Mouse (Mus musculus) frontal cortex, postnatal 10 days (tissue): Measurements from ENCODE around the gene B4galnt1.
"Not testable (repeated sequence)": the region's sequence is repeated elsewhere in the genome, so short reads cannot be mapped to it uniquely, and the experiment has no call there.

Experiments used
- DNase-seq, 2 experiments: peaks; one replicate each; pipeline ENCODE4 v3.0.0; 2022; ENCODE audit warnings: low spot score in 2 of 2, mixed read lengths in 1 of 2

Gene B4galnt1

GRCm38 (mm10) chr10:127141500-127141899 is 23.5 kb upstream of the B4galnt1 start:
- DNase-seq = no peak

- DNase-seq = no peak
Observed at GRCm38 (mm10) chr10:127143228-127143627, 21.8 kb upstream of the B4galnt1 start.

- no peak for DNase-seq
Observed at GRCm38 (mm10) chr10:127144536-127144935, 20.5 kb upstream of the B4galnt1 start.

GRCm38 (mm10) chr10:127145303-127145702 is 19.7 kb upstream of the B4galnt1 start:
- DNase-seq = no peak

GRCm38 (mm10) chr10:127147135-127147534 is 17.9 kb upstream of the B4galnt1 start:
- no peak for DNase-seq

GRCm38 (mm10) chr10:127150471-127150872 is 14.6 kb upstream of the B4galnt1 start:
- no peak for DNase-seq

GRCm38 (mm10) chr10:127151233-127151632 is 13.8 kb upstream of the B4galnt1 start:
- DNase-seq = not testable (repeated sequence)

- not testable (repeated sequence) for DNase-seq
Observed at GRCm38 (mm10) chr10:127152556-127152955, 12.5 kb upstream of the B4galnt1 start.

- DNase-seq = no peak
Observed at GRCm38 (mm10) chr10:127153323-127153722, 11.7 kb upstream of the B4galnt1 start.

- DNase-seq = no peak
Observed at GRCm38 (mm10) chr10:127154241-127154640, 10.8 kb upstream of the B4galnt1 start.

- no peak for DNase-seq
Observed at GRCm38 (mm10) chr10:127154652-127155051, 10.4 kb upstream of the B4galnt1 start.

GRCm38 (mm10) chr10:127156089-127156488 is 8.9 kb upstream of the B4galnt1 start:
- no peak for DNase-seq

- no peak for DNase-seq
Observed at GRCm38 (mm10) chr10:127156511-127156910, 8.5 kb upstream of the B4galnt1 start.

- DNase-seq = no peak
Observed at GRCm38 (mm10) chr10:127158471-127158870, 6.6 kb upstream of the B4galnt1 start.

GRCm38 (mm10) chr10:127160081-127160480 is 4.9 kb upstream of the B4galnt1 start:
- DNase-seq = no peak

GRCm38 (mm10) chr10:127160728-127161127 is 4.3 kb upstream of the B4galnt1 start:
- DNase-seq = no peak

- DNase-seq = not testable (repeated sequence)
Observed at GRCm38 (mm10) chr10:127162771-127163261, 2.2 kb upstream of the B4galnt1 start.

- DNase-seq = no peak
Observed at GRCm38 (mm10) chr10:127164190-127164589, 835 bp upstream of the B4galnt1 start.

- no peak for DNase-seq
Observed at GRCm38 (mm10) chr10:127165354-127165653, 279 bp downstream of the B4galnt1 start.

GRCm38 (mm10) chr10:127165654-127166403 is 804 bp downstream of the B4galnt1 start:
- peak in 1 of 2 experiments; percentile 45 for DNase-seq

- no peak for DNase-seq
Observed at GRCm38 (mm10) chr10:127166404-127166715, 1.3 kb downstream of the B4galnt1 start.

- DNase-seq = no peak
Observed at GRCm38 (mm10) chr10:127166771-127167613, 2.0 kb downstream of the B4galnt1 start.
